Mouse (Mus musculus) common myeloid progenitor, adult 5-6 weeks (primary cell): ENCODE data around the gene Zbtb22. TPM values are rescaled to one million over a fixed set of nuclear protein-coding genes. Genes with fewer than 3 reads are reported as not detected.
"Not testable (repeated sequence)": the region's sequence is repeated elsewhere in the genome, so short reads cannot be mapped to it uniquely, and the experiment has no call there.

Experiments
- ATAC-seq: replicated peaks from 2 replicates; pipeline ENCODE4 v1.8.0; 2016; ENCODE audit warnings: low read depth, mild to moderate bottlenecking, moderate TSS enrichment, inconsistent platforms; ENCODE audit not compliant: poor library complexity, severe bottlenecking
- total RNA-seq: library from RNA; stranded (forward); fragments of 200-1000, 187-1606 nt; gene quantifications from 2 replicates; pipeline ENCODE4 v1.2.3, GENCODE M21; 2017

Gene Zbtb22
- total RNA-seq = 16.6 and 24.1 TPM in 2 replicates

GRCm38 (mm10) chr17:33915671-33916250, at the start of gene Zbtb22, which contains the start of gene Tapbp:
Gene Zbtb22, plus strand, starts transcription at chr17:33915904.
Gene Tapbp, plus strand, starts transcription at chr17:33915899.
- peak; percentile 70 for ATAC-seq

GRCm38 (mm10) chr17:33873537-33873936, 42.2 kb upstream of the Zbtb22 start, which contains the start of gene Gm7029:
Gene Gm7029, plus strand, starts transcription at chr17:33873837.
- not testable (repeated sequence) for ATAC-seq

GRCm38 (mm10) chr17:33874411-33874810, 41.3 kb upstream of the Zbtb22 start:
- no peak for ATAC-seq

GRCm38 (mm10) chr17:33875797-33876196, 39.9 kb upstream of the Zbtb22 start:
- ATAC-seq = peak; percentile 52; the same call in 1 of the 2 replicates

GRCm38 (mm10) chr17:33884320-33884719, 31.4 kb upstream of the Zbtb22 start:
- not testable (repeated sequence) for ATAC-seq

- ATAC-seq = not testable (repeated sequence)
Measured at GRCm38 (mm10) chr17:33887802-33888201, 27.9 kb upstream of the Zbtb22 start.

- not testable (repeated sequence) for ATAC-seq
Measured at GRCm38 (mm10) chr17:33888230-33888629, 27.5 kb upstream of the Zbtb22 start.

GRCm38 (mm10) chr17:33889941-33890532, 25.7 kb upstream of the Zbtb22 start:
- ATAC-seq = not testable (repeated sequence)

- peak; percentile 99 for ATAC-seq
Measured at GRCm38 (mm10) chr17:33890533-33891059, 25.1 kb upstream of the Zbtb22 start, which contains the start of gene Kifc1. Gene Kifc1, minus strand, starts transcription at chr17:33890661.

- ATAC-seq = no peak
Measured at GRCm38 (mm10) chr17:33891357-33891756, 24.3 kb upstream of the Zbtb22 start.

- not testable (repeated sequence) for ATAC-seq
Measured at GRCm38 (mm10) chr17:33891892-33892291, 23.8 kb upstream of the Zbtb22 start.

GRCm38 (mm10) chr17:33892429-33892828, 23.3 kb upstream of the Zbtb22 start:
- no peak for ATAC-seq

GRCm38 (mm10) chr17:33893011-33893410, 22.7 kb upstream of the Zbtb22 start:
- ATAC-seq = not testable (repeated sequence)

- peak; percentile 66 for ATAC-seq
Measured at GRCm38 (mm10) chr17:33897114-33897794, 18.4 kb upstream of the Zbtb22 start.

GRCm38 (mm10) chr17:33898193-33898592, 17.5 kb upstream of the Zbtb22 start:
- not testable (repeated sequence) for ATAC-seq

GRCm38 (mm10) chr17:33899642-33900041, 16.1 kb upstream of the Zbtb22 start:
- peak; percentile 52; the same call in 1 of the 2 replicates for ATAC-seq

- ATAC-seq = no peak
Measured at GRCm38 (mm10) chr17:33900281-33900988, 15.3 kb upstream of the Zbtb22 start.

- ATAC-seq = no peak
Measured at GRCm38 (mm10) chr17:33900989-33901314, 14.8 kb upstream of the Zbtb22 start.

GRCm38 (mm10) chr17:33901653-33902052, 14.1 kb upstream of the Zbtb22 start:
- no peak for ATAC-seq

GRCm38 (mm10) chr17:33902079-33902478, 13.6 kb upstream of the Zbtb22 start:
- no peak for ATAC-seq
